Mouse (Mus musculus) limb, embryonic 11.5 days (tissue): ENCODE results near the gene Abca1. TPM values are rescaled to one million over a fixed set of nuclear protein-coding genes. Genes with fewer than 3 reads are reported as not detected.

ENCODE experiments used
- ATAC-seq: fragments of 200-750 bp; cut with Nextera tagmentation; 2 replicates; pipeline ENCODE4 v1.8.0; 2017; ENCODE audit warnings: low read depth; ENCODE audit not compliant: insufficient number of reproducible peaks, low FRiP score, low TSS enrichment
- DNase-seq: peaks from one replicate; pipeline ENCODE4 v3.0.0-alpha.2; 2015; ENCODE audit warnings: low spot score
- H3K27ac ChIP-seq: fragments of 300-500 bp; sonication (generic); replicated peaks from 2 replicates; pipeline ENCODE4 v1.5.1; 2014; ENCODE audit warnings: low read depth, mild to moderate bottlenecking, low read length
- H3K27me3 ChIP-seq: fragments of 300-500 bp; sonication (generic); 2 replicates; pipeline ENCODE4 v1.6.1; 2014; ENCODE audit warnings: mild to moderate bottlenecking, low read length, mixed read lengths; ENCODE audit not compliant: control insufficient read depth, insufficient read depth
- H3K36me3 ChIP-seq: fragments of 300-500 bp; sonication (generic); 2 replicates; pipeline ENCODE4 v1.6.1; 2014; ENCODE audit warnings: mild to moderate bottlenecking, low read length, moderate library complexity, mixed read lengths; ENCODE audit not compliant: control insufficient read depth, insufficient read depth
- H3K4me1 ChIP-seq: fragments of 300-500 bp; sonication (generic); 2 replicates; pipeline ENCODE4 v1.6.1; 2014; ENCODE audit warnings: low read length, mixed read lengths; ENCODE audit not compliant: control insufficient read depth, insufficient read depth
- H3K4me2 ChIP-seq: fragments of 300-500 bp; sonication (generic); 2 replicates; pipeline ENCODE4 v1.6.1; 2014; ENCODE audit warnings: low read depth, mild to moderate bottlenecking, moderate library complexity; ENCODE audit not compliant: severe bottlenecking
- H3K4me3 ChIP-seq: fragments of 300-500 bp; sonication (generic); 2 replicates; pipeline ENCODE4 v1.5.1; 2014; ENCODE audit warnings: low read depth, low read length
- H3K9ac ChIP-seq: fragments of 300-500 bp; sonication (generic); 2 replicates; pipeline ENCODE4 v1.6.1; 2014; ENCODE audit warnings: mild to moderate bottlenecking, low read length
- H3K9me3 ChIP-seq: fragments of 300-500 bp; sonication (generic); 2 replicates; pipeline ENCODE4 v1.6.1; 2016; ENCODE audit warnings: low read length; ENCODE audit not compliant: control insufficient read depth
- WGBS: fragments of 180-500 bp; shearing (Covaris S2); extraction: QIAGEN DNeasy Blood & Tissue Kit; methylation state at CpG from one replicate; pipeline ENCODE4 v1.1.7; 2014; 5-methylcytosine and 5-hydroxymethylcytosine counted together
- polyA plus RNA-seq: library from polyadenylated mRNA; unstranded; fragments of >200 nt; fragmentation: Nextera tagmentation; extraction: Ambion mirVana; gene quantifications from 2 replicates; pipeline ENCODE4 v1.2.1, GENCODE M21; 2014

Gene Abca1
- polyA plus RNA-seq, 1 experiment from 2014 or later = 4.5 TPM

DNA sequence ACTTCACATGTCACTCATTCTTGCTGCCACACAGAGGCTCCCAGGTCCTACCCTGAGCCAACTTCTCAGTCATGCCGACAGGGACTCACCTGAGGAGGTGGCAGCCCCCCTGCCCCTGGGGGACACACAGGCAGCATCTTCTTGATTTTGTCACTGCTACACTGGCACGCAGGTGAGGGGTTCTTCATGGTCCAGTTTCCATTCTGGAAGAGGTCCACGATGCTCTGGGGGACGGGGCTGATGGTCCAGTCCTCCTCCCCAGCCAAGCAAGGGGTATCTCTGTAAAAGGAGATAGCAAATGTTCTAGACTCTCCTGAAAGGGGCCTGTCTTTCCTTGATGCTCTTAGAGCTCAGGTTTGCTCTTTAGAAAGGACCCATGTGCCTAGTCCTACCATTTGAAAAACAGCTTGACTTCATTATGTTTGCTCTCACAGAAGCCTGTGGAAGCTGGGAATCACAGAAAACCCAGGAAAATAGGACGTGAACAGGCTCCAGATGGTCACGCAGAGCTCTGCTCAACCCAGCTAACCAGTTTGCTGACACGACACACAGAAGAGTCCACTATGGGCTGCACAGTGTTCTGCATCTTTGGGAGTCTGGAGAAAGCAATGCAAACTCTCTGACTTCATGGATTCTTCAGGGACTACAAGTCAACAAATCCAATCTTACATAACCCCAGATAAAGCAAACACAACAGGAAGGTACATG, 97.2 kb downstream of the Abca1 start:
- Histone ChIP-seq H3K4me2 (no peak overlapping the region), H3K4me3 (no peak overlapping the region), H3K9ac (no peak overlapping the region), H3K9me3 (no peaks in the 10 kb centered on the region), H3K27me3 (no peaks in the 10 kb centered on the region), H3K27ac (no peak overlapping the region), H3K36me3 (no peaks in the 10 kb centered on the region), H3K4me1 (no peaks in the 10 kb centered on the region)
- WGBS = 84% methylated on average over 7 of the region's 7 CpGs
- ATAC-seq (no peak), DNase-seq (no peak)

GRCm38 (mm10) chr4:53046238-53047022, 113.3 kb downstream of the Abca1 start:
- 79% methylated on average over 9 of the region's 9 CpGs for WGBS

GRCm38 (mm10) chr4:53045807-53046206, 113.9 kb downstream of the Abca1 start:
- no peaks in the 10 kb centered on the region for H3K9me3 ChIP-seq
- H3K27ac ChIP-seq = no peak overlapping the region
- WGBS = 86% methylated on average over 7 of the region's 7 CpGs
- ATAC-seq (no peak), DNase-seq (no peak)
- no peak overlapping the region for H3K9ac ChIP-seq
- H3K36me3 ChIP-seq = no peaks in the 10 kb centered on the region
- H3K27me3 ChIP-seq = no peaks in the 10 kb centered on the region
- H3K4me1 ChIP-seq = no peaks in the 10 kb centered on the region
- H3K4me3 ChIP-seq = no peak overlapping the region
- no peak overlapping the region for H3K4me2 ChIP-seq

More at GRCm38 (mm10) chr4:53046238-53047022, 113.3 kb downstream of the Abca1 start:
- no peaks in the 10 kb centered on the region for H3K27me3 ChIP-seq
- H3K4me1 ChIP-seq = no peaks in the 10 kb centered on the region
- DNase-seq (no peak), ATAC-seq (no peak)
- no peak overlapping the region for H3K4me2 ChIP-seq
- H3K27ac ChIP-seq = no peak overlapping the region
- no peak overlapping the region for H3K9ac ChIP-seq
- H3K36me3 ChIP-seq = no peaks in the 10 kb centered on the region
- no peaks in the 10 kb centered on the region for H3K9me3 ChIP-seq
- H3K4me3 ChIP-seq = no peak overlapping the region

GRCm38 (mm10) chr4:53043819-53044218, 115.9 kb downstream of the Abca1 start:
- Histone ChIP-seq H3K27ac (no peak overlapping the region), H3K4me1 (no peaks in the 10 kb centered on the region), H3K9ac (no peak overlapping the region), H3K27me3 (no peaks in the 10 kb centered on the region), H3K36me3 (no peaks in the 10 kb centered on the region), H3K9me3 (no peaks in the 10 kb centered on the region), H3K4me3 (no peak overlapping the region), H3K4me2 (no peak overlapping the region)
- no peak for ATAC-seq
- DNase-seq = no peak
- WGBS = 84% methylated on average over 8 of the region's 8 CpGs

DNA sequence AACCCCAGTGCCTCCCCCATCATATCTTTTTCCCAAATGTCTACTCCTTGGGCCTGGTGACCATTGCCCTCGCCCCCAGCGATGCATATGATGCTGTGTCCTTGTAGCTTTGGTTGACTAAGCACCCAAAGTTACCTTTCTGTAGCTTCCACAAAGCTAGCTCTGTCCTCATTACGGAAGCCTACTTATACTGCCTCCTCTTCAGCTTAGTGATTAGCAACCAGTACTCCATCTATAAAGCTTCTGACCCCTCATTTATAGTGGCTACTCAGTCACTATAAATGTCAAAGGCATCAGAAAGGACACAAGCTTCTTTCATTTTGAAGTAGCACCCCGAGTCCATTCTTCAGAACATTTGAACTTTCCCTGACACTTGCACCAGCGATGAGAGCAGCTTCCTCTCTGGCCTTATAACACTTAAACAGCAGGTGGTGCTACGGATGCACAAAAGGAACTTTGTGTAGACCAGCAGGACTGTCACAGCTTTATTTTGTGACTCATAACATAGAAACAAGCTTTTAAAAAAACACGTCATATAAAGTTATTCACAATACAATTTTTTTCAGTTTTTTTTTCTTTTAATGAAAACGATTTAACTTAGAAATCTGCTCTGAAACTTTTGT, 129.3 kb downstream of the Abca1 start:
- no peak overlapping the region for H3K9ac ChIP-seq
- H3K4me1 ChIP-seq = no peaks in the 10 kb centered on the region
- ATAC-seq (no peak), DNase-seq (peak; percentile 20)
- H3K9me3 ChIP-seq = no peaks in the 10 kb centered on the region
- H3K4me2 ChIP-seq = no peak overlapping the region
- 46% methylated on average over 8 of the region's 8 CpGs for WGBS
- H3K27ac ChIP-seq = no peak overlapping the region
- H3K27me3 ChIP-seq = no peaks in the 10 kb centered on the region
- H3K36me3 ChIP-seq = no peaks in the 10 kb centered on the region
- H3K4me3 ChIP-seq = no peak overlapping the region

GRCm38 (mm10) chr4:53027811-53028210, 131.9 kb downstream of the Abca1 start:
- ATAC-seq (no peak), DNase-seq (no peak)
- no peaks in the 10 kb centered on the region for H3K27me3 ChIP-seq
- H3K4me2 ChIP-seq = no peak overlapping the region
- H3K9me3 ChIP-seq = no peaks in the 10 kb centered on the region
- H3K9ac ChIP-seq = no peak overlapping the region
- 84% methylated on average over 3 of the region's 3 CpGs for WGBS
- no peaks in the 10 kb centered on the region for H3K36me3 ChIP-seq
- H3K4me1 ChIP-seq = no peaks in the 10 kb centered on the region
- no peak overlapping the region for H3K4me3 ChIP-seq
- H3K27ac ChIP-seq = no peak overlapping the region

DNA sequence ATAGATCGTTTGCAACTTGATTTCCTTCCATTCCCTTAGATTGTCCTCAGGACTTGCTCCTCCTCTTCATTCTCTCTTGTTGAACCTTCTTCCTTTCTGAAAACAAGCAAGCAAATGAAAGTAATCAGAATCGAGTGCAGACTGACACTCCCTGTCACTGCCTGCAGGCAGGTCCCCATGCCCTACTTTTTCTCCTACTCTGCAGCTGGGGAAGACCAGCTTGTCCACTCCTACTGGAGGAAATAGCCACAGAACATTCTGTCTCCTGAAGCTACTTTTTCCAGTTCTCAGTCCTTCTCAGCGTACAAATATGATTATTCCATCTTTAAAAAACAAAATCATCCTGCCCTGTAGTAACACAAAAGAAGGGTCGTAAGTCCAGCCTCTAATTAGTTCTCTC, 135.3 kb downstream of the Abca1 start:
- H3K4me2 ChIP-seq = no peak overlapping the region
- 82% methylated on average over 4 of the region's 4 CpGs for WGBS
- no peak for ATAC-seq
- H3K27ac ChIP-seq = no peak overlapping the region
- H3K9me3 ChIP-seq = no peaks in the 10 kb centered on the region
- no peaks in the 10 kb centered on the region for H3K4me1 ChIP-seq
- H3K9ac ChIP-seq = no peak overlapping the region
- peak; percentile 3 for DNase-seq
- H3K4me3 ChIP-seq = no peak overlapping the region
- H3K27me3 ChIP-seq = no peaks in the 10 kb centered on the region
- H3K36me3 ChIP-seq = no peaks in the 10 kb centered on the region

DNA sequence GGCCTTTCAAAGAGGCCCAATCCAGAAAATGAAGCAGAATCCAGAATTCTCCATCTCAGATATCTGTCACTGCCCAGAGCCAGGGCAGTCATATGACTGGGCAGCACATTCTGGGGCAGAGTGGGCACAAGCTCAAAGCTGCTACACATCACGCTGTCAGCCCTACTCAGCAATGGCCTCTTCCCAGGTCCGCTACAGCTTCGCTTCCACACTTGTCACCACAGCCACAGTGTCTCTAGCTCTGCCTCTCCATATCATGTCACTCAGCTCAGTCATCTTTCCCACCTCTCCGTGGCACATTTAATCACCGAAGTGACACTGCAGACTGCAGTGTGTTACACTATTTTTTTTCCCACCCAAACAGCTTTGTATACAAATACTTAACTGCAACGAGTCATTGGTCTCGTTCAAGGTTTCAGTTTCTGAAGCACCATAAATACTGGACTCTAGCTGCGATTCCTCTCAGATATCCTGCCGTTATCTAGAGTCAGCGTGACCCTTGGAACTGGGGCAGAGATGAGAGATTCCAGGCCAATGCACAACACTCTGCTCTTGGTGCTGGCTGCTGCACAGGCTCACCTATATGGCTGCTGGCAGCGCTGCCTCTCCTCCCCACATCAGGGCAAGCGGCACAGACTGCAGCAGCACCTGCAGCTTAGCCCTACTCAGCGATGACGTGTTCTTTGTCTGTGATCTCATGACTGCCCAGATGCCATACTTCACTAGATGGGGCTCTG, 136.3 kb downstream of the Abca1 start:
- no peaks in the 10 kb centered on the region for H3K9me3 ChIP-seq
- H3K9ac ChIP-seq = no peak overlapping the region
- WGBS = 92% methylated on average over 14 of the region's 14 CpGs
- DNase-seq (peak; percentile 10), ATAC-seq (no peak)
- H3K36me3 ChIP-seq = peaks cover 2% of the 10 kb centered on the region; the same call in 1 of the 2 replicates
- no peak overlapping the region for H3K4me2 ChIP-seq
- H3K4me3 ChIP-seq = no peak overlapping the region
- H3K27me3 ChIP-seq = no peaks in the 10 kb centered on the region
- no peaks in the 10 kb centered on the region for H3K4me1 ChIP-seq
- no peak overlapping the region for H3K27ac ChIP-seq
